Mouse (Mus musculus) olfactory bulb, adult 2 months (tissue): ENCODE results near the gene Plekha6. TPM values are rescaled to one million over a fixed set of nuclear protein-coding genes. Genes with fewer than 3 reads are reported as not detected.

Source experiments
- H3K27ac ChIP-seq: fragments of 200-500 bp; 2 replicates; pipeline ENCODE4 v1.5.1; 2012; ENCODE audit warnings: low read depth, low read length; ENCODE audit not compliant: insufficient read depth
- H3K4me1 ChIP-seq: fragments of 200-500 bp; 2 replicates; pipeline ENCODE4 v1.6.1; 2012; ENCODE audit warnings: low read length; ENCODE audit not compliant: control insufficient read depth, insufficient read depth
- H3K4me3 ChIP-seq: fragments of 200-500 bp; 2 replicates; pipeline ENCODE4 v1.5.1; 2012; ENCODE audit warnings: mild to moderate bottlenecking, low read depth, low read length, moderate library complexity; ENCODE audit not compliant: insufficient read depth
- CTCF ChIP-seq: fragments of 200-500 bp; IDR thresholded peaks from 2 replicates; pipeline ENCODE4 v1.5.1; 2012; ENCODE audit warnings: low read depth, mild to moderate bottlenecking, low read length, moderate library complexity; ENCODE audit not compliant: insufficient read depth
- POLR2A ChIP-seq: fragments of 200-500 bp; IDR thresholded peaks from 2 replicates; pipeline ENCODE4 v1.6.1; 2012; ENCODE audit warnings: mild to moderate bottlenecking, low read depth, low read length, moderate library complexity; ENCODE audit not compliant: insufficient read depth
- WGBS: fragments of 180-500 bp; shearing (Covaris S2); methylation state at CpG from one replicate; pipeline ENCODE4 v1.1.7; 2018; 5-methylcytosine and 5-hydroxymethylcytosine counted together
- polyA plus RNA-seq: library from polyadenylated mRNA; stranded (reverse); fragments of >200 nt; gene quantifications from 2 replicates; pipeline ENCODE4 v1.2.4, GENCODE M21; 2012; ENCODE audit warnings: low replicate concordance; ENCODE audit not compliant: missing spikeins, insufficient read depth, insufficient read length

Gene Plekha6
- polyA plus RNA-seq, 1 experiment: not detected

DNA sequence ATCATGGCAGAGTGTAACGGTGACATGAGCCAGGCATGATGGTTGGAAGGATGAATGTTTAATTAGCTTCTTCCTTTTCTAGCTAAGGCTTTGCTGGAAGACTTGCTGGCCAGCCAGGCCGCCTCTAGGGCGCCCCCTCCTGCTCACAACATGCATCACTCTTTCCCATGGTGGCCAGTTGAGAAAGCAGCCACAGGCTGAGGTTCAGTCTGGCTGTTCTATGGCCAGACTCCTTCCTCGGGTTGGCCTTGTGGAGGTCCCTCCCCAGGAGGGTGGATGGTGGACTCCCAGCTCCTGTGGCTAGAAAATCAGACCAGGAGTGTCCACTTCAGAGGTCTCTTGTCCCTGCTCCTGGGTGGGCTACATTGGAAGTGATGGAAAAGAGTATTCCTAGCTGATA lies 142.8 kb downstream of the Plekha6 start:
- Histone ChIP-seq H3K4me3 (no peak overlapping the region), H3K27ac (no peak overlapping the region), H3K4me1 (0 out of 2 replicates have a peak, but pooled peaks cover 2% of the 10 kb centered on the region)
- 7% methylated on average over 4 of the region's 4 CpGs for WGBS
- no peak for TF ChIP-seq POLR2A
- TF ChIP-seq CTCF: peak; percentile 67; the same call in 1 of the 2 replicates

DNA sequence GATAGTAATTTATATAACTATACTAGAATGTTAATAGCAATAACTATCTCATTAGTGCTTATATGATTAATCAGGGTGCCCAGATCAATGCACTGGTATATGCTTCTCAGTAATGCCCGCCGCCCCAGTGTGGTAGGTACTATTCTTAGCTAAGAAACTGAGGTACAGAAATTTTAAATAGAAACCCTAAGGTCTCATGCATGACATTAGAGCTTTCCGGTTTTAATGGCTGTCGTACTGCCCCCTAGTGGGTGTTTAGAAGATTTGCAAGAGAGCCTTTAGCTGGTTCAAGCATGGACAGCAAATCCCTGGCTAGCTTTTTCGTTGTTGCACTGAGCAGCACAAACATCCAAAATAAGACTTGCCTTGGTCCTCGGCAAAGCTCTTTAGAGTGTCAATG lies 143.3 kb downstream of the Plekha6 start:
- Histone ChIP-seq H3K4me3 (no peak overlapping the region), H3K4me1 (peaks cover 6% of the 10 kb centered on the region), H3K27ac (no peak overlapping the region)
- 4% methylated on average over 6 of the region's 6 CpGs for WGBS
- TF ChIP-seq POLR2A (no peak), CTCF (no peak)

DNA sequence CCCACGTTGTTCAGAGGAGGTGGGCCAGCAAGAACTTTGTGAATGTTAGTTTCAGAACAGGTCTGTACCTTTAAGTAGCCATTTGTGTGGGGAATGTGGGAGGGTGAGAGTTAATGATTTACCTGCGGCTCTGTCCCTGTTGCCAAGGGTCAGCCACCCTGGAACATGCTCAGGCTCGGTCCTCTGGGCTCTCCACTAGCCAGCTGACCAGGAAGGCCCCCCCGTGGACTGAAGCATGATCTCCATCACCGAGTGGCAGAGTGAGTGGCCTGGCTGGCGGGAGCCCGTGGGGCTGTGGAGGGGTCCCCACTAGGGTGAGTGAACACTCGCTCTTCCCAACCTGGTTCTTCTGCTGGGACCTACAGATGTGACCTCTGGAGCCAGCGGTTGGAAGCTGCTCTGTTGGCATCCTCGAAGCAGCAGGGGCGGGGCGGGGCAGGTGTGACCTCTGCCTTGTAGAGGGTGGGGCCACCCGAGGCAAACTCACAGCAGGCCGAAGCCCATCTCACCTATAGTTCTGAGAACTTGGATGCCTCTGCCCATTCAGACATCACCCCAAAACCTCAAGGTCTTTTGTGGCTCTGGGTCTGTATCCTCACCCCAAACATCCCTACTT lies 145.8 kb downstream of the Plekha6 start, which contains the start of gene Golt1a:
Golt1a (plus strand) TSS at position 149 of the 616 bp plus-strand sequence.
- no peak within 1 kb of the TSS for H3K4me3 ChIP-seq
- no peak for TF ChIP-seq CTCF
- 84% methylated on average over 14 of the region's 14 CpGs for WGBS
- H3K27ac ChIP-seq: no peak within 1 kb of the TSS
- peaks cover 6% of the 10 kb centered on the region for H3K4me1 ChIP-seq

DNA sequence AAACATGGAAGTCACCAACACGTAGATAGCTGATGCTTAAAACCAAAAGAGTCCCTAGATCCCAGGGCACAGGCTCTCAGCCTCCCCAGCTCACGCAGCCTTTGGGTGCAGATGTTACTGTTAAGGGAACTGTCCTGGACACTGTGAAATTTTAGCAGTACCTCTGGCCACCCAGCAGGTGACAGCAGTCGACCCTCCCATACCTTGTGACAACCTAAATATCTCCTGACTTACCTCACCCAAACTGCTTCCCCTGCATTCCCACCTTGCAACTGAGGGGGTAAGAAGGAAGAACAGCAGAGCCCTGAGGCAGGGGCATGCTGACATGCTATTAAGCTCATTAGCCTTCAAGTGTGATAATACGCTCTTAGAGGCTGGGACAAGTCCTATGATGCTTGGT lies 147.2 kb downstream of the Plekha6 start:
- WGBS: 78% methylated on average over 4 of the region's 4 CpGs
- TF ChIP-seq POLR2A (no peak), CTCF (no peak)
- H3K4me1 ChIP-seq: peaks cover 6% of the 10 kb centered on the region
- no peak overlapping the region for H3K4me3 ChIP-seq
- H3K27ac ChIP-seq: no peak overlapping the region

DNA sequence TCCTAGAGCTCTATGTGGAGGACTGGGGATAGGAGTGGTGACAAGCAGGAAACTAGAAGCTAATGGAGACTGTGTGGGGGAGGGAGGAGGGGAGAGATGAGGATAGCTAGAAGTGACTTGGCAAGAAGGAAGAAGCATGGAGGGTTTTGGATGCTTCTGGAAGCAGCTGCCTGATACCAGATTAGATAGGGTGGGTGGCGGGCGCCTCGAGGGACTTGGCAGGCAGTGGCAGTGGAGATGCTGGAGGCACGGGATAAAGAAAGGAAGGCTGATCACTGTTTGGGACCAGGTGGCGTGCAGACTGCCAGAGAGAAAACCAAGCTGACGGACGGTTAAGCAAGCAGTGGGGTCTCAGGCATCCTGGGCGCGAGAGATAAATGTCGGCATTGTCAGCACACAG lies 147.9 kb downstream of the Plekha6 start:
- 10% methylated on average over 10 of the region's 10 CpGs for WGBS

DNA sequence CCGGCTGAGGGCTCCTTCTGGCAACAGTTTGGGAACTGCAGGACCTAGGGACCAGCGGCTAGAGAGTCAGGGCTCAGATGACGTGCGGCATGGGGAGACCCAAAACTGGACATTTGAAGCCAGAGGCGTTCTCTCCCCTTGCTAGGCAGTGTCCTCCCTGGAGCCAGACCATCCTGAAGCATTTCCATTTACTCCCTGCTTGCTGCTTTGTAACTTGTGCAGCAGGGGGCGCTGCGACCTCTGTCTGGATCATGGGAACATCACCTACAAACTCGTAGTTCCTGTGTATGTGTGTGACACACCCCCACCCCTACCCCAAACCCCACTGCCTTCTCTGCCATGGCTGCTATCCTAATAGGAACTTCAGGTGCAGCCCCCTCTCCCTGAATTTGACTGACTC lies 150.4 kb downstream of the Plekha6 start:
- 32% methylated on average over 8 of the region's 8 CpGs for WGBS
- Histone ChIP-seq H3K4me1 (peaks cover 3% of the 10 kb centered on the region), H3K27ac (no peak overlapping the region), H3K4me3 (no peak overlapping the region)
- TF ChIP-seq CTCF (no peak), POLR2A (no peak)

More for the DNA sequence above, 147.9 kb downstream of the Plekha6 start:
- Histone ChIP-seq H3K27ac (no peak overlapping the region), H3K4me1 (peaks cover 4% of the 10 kb centered on the region), H3K4me3 (no peak overlapping the region)
- TF ChIP-seq POLR2A (no peak), CTCF (no peak)

DNA sequence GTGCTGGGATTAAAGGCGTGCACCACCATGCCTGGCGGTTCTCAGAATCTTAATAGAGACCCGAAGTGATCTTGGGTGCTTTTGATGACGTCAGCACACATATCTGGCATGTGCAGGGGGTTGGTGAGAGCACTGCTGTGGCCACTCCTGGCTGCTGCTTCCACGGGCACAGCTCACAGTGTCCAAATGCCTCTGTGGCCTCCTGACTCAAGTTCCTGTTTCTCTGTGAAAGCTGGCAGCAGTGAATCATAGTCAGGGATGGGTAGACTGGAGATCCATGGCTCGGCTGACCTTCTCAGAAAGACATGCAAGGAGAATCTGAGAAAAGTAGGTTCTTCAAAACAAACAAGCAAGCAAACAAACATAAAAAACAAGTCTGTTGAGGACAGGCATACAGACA lies 151.8 kb downstream of the Plekha6 start:
- Histone ChIP-seq H3K4me1 (peaks cover 3% of the 10 kb centered on the region), H3K27ac (no peak overlapping the region), H3K4me3 (no peak overlapping the region)
- no peak for TF ChIP-seq CTCF
- TF ChIP-seq POLR2A: no peak
- 86% methylated on average over 6 of the region's 6 CpGs for WGBS

DNA sequence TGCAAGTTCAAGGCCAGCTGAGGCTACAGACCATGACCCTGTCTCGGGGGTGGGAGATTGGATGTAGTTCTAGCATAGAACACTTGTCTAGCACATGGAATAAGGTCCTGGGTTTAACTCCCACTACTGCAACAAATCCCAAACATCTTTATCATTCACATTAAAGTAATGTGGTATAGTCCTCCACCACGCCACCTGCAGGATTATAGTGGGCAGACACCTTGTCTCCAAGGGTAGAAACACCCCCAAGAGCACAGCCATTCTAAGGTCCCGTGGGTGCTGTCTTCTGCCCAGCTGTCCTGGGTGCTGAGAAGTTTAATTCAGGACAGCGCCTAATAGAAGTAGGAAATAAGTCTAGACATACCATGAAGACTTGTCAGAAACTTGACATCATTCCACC lies 152.6 kb downstream of the Plekha6 start:
- WGBS: 87% methylated on average over 4 of the region's 4 CpGs
- H3K4me3 ChIP-seq: no peak overlapping the region
- H3K4me1 ChIP-seq: peaks cover 8% of the 10 kb centered on the region
- no peak overlapping the region for H3K27ac ChIP-seq
- TF ChIP-seq POLR2A (no peak), CTCF (no peak)

DNA sequence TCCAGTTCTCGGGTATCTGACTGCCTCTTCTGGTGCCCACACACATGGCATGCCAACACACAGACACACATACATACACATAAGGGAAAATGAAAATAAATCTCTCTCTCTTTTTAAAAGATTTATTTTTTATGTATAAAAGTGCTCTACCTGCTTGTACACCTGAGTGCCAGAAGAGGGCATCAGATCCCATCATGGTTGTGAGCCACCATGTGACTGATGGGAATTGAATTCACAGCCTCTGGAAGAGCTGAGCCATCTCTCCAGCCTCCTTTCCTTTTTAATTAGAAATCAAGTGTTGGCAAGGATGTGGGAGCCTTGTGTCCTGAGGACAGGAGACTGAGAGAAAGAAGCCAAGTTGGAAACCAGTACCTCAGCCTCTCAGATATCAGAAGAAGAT lies 153.1 kb downstream of the Plekha6 start:
- 58% methylated on average over 1 of the region's 1 CpGs for WGBS

More for the DNA sequence above, 153.1 kb downstream of the Plekha6 start:
- TF ChIP-seq POLR2A: no peak
- TF ChIP-seq CTCF: no peak
- Histone ChIP-seq H3K4me1 (peaks cover 10% of the 10 kb centered on the region), H3K4me3 (no peak overlapping the region), H3K27ac (no peak overlapping the region)
